Mouse (Mus musculus): Measurements from ENCODE around the gene Atp10b. TPM values are rescaled to one million over a fixed set of nuclear protein-coding genes. Genes with fewer than 3 reads are reported as not detected.

Gene Atp10b
- polyA plus RNA-seq, 1 experiment from 2014 or later = not detected

DNA sequence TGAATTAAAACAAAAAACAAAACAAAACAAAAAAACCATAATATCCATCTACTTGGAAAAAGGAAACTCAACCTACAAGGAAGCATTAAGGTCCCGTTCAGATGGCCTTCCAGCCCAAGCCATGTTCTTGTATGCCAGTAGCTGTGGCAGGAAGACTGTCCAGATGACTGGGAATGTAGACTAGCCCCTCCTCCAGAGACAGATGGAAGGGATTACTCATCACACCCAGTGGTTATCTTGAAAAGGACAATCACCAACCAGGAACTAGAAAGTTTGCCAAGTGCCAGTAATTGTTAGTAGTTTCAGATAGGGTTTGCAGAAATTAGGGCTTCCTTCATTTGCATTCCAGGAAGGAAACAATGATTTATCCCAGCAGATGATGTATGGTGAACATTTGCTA is 33.1 kb downstream of the Atp10b start:
- Histone ChIP-seq H3K4me3 (ENCODE audit: low read depth, low read length) (no peak overlapping the region), H3K4me2 (no peak overlapping the region), H3K9ac (ENCODE audit: low read depth, low read length) (no peak overlapping the region), H3K27ac (ENCODE audit: low read depth, low read length) (no peak overlapping the region), H3K27me3 (ENCODE audit: control insufficient read depth, insufficient read depth, low read length) (no peaks in the 10 kb centered on the region), H3K9me3 (replicated peaks; ENCODE audit: control insufficient read depth, low read length) (no peaks in the 10 kb centered on the region), H3K36me3 (ENCODE audit: control insufficient read depth, insufficient read depth, low read length) (no peaks in the 10 kb centered on the region), H3K4me1 (ENCODE audit: control insufficient read depth, insufficient read depth, low read length) (no peaks in the 10 kb centered on the region; the same call in 1 of the 2 replicates)
- no peak for ATAC-seq (replicated peaks; ENCODE audit: insufficient number of reproducible peaks, low FRiP score, low TSS enrichment)
- WGBS (ENCODE audit: insufficient replicate concordance) = 44% methylated on average over 1 of the region's 1 CpGs

- no peak for ATAC-seq (replicated peaks; ENCODE audit: insufficient number of reproducible peaks, low FRiP score, low TSS enrichment)
- Histone ChIP-seq H3K27ac (ENCODE audit: low read depth, low read length) (no peak overlapping the region), H3K9ac (ENCODE audit: low read depth, low read length) (no peak overlapping the region), H3K9me3 (replicated peaks; ENCODE audit: control insufficient read depth, low read length) (no peaks in the 10 kb centered on the region), H3K4me1 (ENCODE audit: control insufficient read depth, insufficient read depth, low read length) (no peaks in the 10 kb centered on the region; the same call in 1 of the 2 replicates), H3K36me3 (ENCODE audit: control insufficient read depth, insufficient read depth, low read length) (no peaks in the 10 kb centered on the region), H3K4me2 (no peak overlapping the region), H3K27me3 (ENCODE audit: control insufficient read depth, insufficient read depth, low read length) (no peaks in the 10 kb centered on the region), H3K4me3 (ENCODE audit: low read depth, low read length) (no peak overlapping the region)
- WGBS (ENCODE audit: insufficient replicate concordance) = 70% methylated on average over 4 of the region's 4 CpGs
These were observed 33.8 kb downstream of the Atp10b start for GRCm38 (mm10) chr11:43183457-43183856.

- no peak for ATAC-seq (replicated peaks; ENCODE audit: insufficient number of reproducible peaks, low FRiP score, low TSS enrichment)
- no peaks in the 10 kb centered on the region for H3K9me3 ChIP-seq (replicated peaks; ENCODE audit: control insufficient read depth, low read length)
- H3K27ac ChIP-seq (ENCODE audit: low read depth, low read length) = no peak overlapping the region
- H3K9ac ChIP-seq (ENCODE audit: low read depth, low read length) = no peak overlapping the region
- H3K4me2 ChIP-seq = no peak overlapping the region
- H3K36me3 ChIP-seq (ENCODE audit: control insufficient read depth, insufficient read depth, low read length) = no peaks in the 10 kb centered on the region
- no peak overlapping the region for H3K4me3 ChIP-seq (ENCODE audit: low read depth, low read length)
- H3K27me3 ChIP-seq (ENCODE audit: control insufficient read depth, insufficient read depth, low read length) = no peaks in the 10 kb centered on the region
- WGBS (ENCODE audit: insufficient replicate concordance) = 56% methylated on average over 6 of the region's 6 CpGs
- H3K4me1 ChIP-seq (ENCODE audit: control insufficient read depth, insufficient read depth, low read length) = no peaks in the 10 kb centered on the region; the same call in 1 of the 2 replicates
These were observed 36.6 kb downstream of the Atp10b start for GRCm38 (mm10) chr11:43186291-43186690.

DNA sequence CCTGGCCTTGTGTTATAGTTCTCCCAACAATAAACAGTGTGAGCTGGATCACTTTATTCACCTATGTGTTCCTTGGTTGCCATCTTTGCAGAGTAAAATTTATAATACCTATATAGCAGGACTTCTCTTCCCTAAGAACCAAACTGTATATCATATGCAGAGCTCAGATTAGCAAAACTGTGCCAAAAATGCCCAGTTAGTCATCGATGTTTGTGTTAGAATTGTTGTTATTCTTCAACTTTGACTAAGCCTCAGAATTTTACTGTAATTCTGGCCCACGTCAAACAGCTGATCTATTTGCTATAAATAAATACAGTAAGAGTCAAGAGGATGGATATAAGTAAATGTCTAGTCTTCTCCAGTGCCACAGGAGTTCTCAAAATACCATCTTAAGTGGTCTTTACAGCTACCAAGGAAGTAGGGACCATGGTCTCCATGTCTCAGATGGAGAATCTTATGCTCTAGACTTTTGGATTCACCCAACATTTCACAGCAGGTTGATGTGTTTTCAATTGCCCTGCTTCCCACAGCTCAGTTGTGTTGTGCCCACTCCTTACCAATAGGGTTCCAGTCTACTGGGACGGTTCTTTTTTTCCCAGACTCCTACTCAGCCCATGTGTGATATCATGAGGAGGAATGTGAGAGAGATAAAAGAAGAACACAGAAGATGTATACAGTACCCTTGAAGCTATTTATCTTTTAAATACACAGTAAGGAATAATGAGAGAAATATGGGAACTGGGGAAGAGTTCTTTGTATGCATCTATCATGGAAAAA is 40.3 kb downstream of the Atp10b start:
- Histone ChIP-seq H3K27ac (ENCODE audit: low read depth, low read length) (no peak overlapping the region), H3K36me3 (ENCODE audit: control insufficient read depth, insufficient read depth, low read length) (no peaks in the 10 kb centered on the region), H3K9ac (ENCODE audit: low read depth, low read length) (no peak overlapping the region), H3K27me3 (ENCODE audit: control insufficient read depth, insufficient read depth, low read length) (no peaks in the 10 kb centered on the region), H3K4me3 (ENCODE audit: low read depth, low read length) (no peak overlapping the region), H3K9me3 (replicated peaks; ENCODE audit: control insufficient read depth, low read length) (no peaks in the 10 kb centered on the region), H3K4me2 (no peak overlapping the region), H3K4me1 (ENCODE audit: control insufficient read depth, insufficient read depth, low read length) (no peaks in the 10 kb centered on the region; the same call in 1 of the 2 replicates)
- ATAC-seq (replicated peaks; ENCODE audit: insufficient number of reproducible peaks, low FRiP score, low TSS enrichment) = no peak
- 76% methylated on average over 3 of the region's 3 CpGs for WGBS (ENCODE audit: insufficient replicate concordance)

DNA sequence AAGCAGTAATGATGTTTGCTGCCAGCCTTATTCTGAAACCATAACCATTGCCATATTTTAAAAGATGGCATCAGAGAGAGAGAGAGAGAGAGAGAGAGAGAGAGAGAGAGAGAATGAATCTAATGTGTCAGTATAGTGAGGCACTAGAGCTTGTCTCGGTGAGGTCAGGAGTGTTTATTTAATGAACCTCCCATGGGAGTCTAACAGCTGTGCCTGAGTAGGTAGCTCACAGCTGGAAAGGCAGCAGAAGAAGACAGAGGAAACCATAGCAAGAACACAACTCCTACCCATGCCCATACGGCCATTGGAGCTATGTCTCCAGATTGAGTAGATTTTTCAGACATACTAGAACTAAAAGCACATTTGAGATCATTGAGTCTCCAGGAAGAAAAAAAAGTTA is 49.1 kb downstream of the Atp10b start:
- H3K4me2 ChIP-seq = no peak overlapping the region
- no peaks in the 10 kb centered on the region for H3K36me3 ChIP-seq (ENCODE audit: control insufficient read depth, insufficient read depth, low read length)
- no peaks in the 10 kb centered on the region for H3K27me3 ChIP-seq (ENCODE audit: control insufficient read depth, insufficient read depth, low read length)
- H3K4me1 ChIP-seq (ENCODE audit: control insufficient read depth, insufficient read depth, low read length) = no peaks in the 10 kb centered on the region
- 63% methylated on average over 2 of the region's 2 CpGs for WGBS (ENCODE audit: insufficient replicate concordance)
- ATAC-seq (replicated peaks; ENCODE audit: insufficient number of reproducible peaks, low FRiP score, low TSS enrichment) = no peak
- H3K27ac ChIP-seq (ENCODE audit: low read depth, low read length) = no peak overlapping the region
- H3K9ac ChIP-seq (ENCODE audit: low read depth, low read length) = no peak overlapping the region
- no peak overlapping the region for H3K4me3 ChIP-seq (ENCODE audit: low read depth, low read length)
- no peaks in the 10 kb centered on the region for H3K9me3 ChIP-seq (replicated peaks; ENCODE audit: control insufficient read depth, low read length)

DNA sequence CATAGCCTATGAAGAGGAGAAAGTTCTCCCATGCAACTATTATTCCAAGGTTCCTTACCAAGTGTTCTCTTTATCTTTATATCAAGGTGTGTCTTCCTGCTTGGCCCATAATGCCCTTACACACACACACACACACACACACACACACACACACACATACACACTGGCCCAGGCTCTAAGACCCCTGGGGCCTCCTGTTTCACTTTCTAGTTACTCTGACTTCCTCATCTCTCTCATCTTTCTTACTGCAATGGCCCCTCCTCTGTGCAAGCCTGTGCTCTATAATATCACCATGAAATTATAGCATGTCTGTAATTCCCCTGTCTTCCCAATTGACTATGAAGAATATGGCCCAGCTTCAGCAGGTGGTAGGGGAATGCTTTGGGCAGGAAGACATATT is 49.7 kb downstream of the Atp10b start:
- no peaks in the 10 kb centered on the region for H3K9me3 ChIP-seq (replicated peaks; ENCODE audit: control insufficient read depth, low read length)
- no peak overlapping the region for H3K27ac ChIP-seq (ENCODE audit: low read depth, low read length)
- H3K4me2 ChIP-seq = no peak overlapping the region
- H3K36me3 ChIP-seq (ENCODE audit: control insufficient read depth, insufficient read depth, low read length) = no peaks in the 10 kb centered on the region
- no peaks in the 10 kb centered on the region for H3K4me1 ChIP-seq (ENCODE audit: control insufficient read depth, insufficient read depth, low read length)
- no peak overlapping the region for H3K4me3 ChIP-seq (ENCODE audit: low read depth, low read length)
- no peak for ATAC-seq (replicated peaks; ENCODE audit: insufficient number of reproducible peaks, low FRiP score, low TSS enrichment)
- no peak overlapping the region for H3K9ac ChIP-seq (ENCODE audit: low read depth, low read length)
- no peaks in the 10 kb centered on the region for H3K27me3 ChIP-seq (ENCODE audit: control insufficient read depth, insufficient read depth, low read length)

DNA sequence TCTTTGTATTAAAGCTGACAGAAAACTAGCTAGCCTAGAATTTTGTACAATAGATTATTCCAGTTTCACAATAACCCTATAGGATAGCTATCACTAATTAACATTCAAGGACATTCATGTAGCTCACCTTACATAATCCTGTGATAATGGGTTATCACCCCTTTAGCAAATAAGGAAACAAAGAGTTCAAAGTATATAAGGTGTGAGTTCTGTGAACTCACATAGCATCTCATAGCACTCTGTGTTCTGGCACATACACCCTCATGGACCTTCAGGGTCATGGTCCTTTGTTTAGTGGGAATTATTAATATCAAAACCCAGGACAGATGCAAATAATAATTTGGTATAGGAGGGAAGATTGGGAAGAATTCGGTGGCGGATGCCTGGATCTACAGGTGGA is 50.4 kb downstream of the Atp10b start:
- no peak overlapping the region for H3K4me2 ChIP-seq
- H3K36me3 ChIP-seq (ENCODE audit: control insufficient read depth, insufficient read depth, low read length) = no peaks in the 10 kb centered on the region
- ATAC-seq (replicated peaks; ENCODE audit: insufficient number of reproducible peaks, low FRiP score, low TSS enrichment) = no peak
- H3K4me3 ChIP-seq (ENCODE audit: low read depth, low read length) = no peak overlapping the region
- H3K9ac ChIP-seq (ENCODE audit: low read depth, low read length) = no peak overlapping the region
- H3K9me3 ChIP-seq (replicated peaks; ENCODE audit: control insufficient read depth, low read length) = no peaks in the 10 kb centered on the region
- WGBS (ENCODE audit: insufficient replicate concordance) = 80% methylated on average over 2 of the region's 2 CpGs
- no peaks in the 10 kb centered on the region for H3K27me3 ChIP-seq (ENCODE audit: control insufficient read depth, insufficient read depth, low read length)
- no peaks in the 10 kb centered on the region for H3K4me1 ChIP-seq (ENCODE audit: control insufficient read depth, insufficient read depth, low read length)
- H3K27ac ChIP-seq (ENCODE audit: low read depth, low read length) = no peak overlapping the region

DNA sequence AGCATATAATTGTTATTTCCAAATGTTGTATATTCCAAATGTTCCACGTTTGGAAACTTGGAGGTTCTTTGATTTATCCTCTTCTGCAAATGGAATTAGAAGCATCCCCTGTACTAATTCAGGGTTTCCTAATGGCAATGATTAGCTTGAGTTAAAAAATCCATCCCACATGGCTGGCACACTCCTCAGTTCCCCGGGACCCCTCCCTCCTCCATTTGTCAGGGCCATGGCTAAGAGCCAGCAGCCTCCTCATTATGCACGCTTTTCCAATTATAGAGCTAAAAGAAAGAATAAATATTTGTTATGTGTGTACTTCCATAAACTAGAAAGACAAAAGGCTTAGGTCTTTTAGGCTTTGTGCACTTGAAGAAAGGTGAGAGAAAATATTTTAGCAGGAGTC is 53.9 kb downstream of the Atp10b start:
- H3K36me3 ChIP-seq (ENCODE audit: control insufficient read depth, insufficient read depth, low read length) = no peaks in the 10 kb centered on the region
- H3K27ac ChIP-seq (ENCODE audit: low read depth, low read length) = no peak overlapping the region
- H3K4me1 ChIP-seq (ENCODE audit: control insufficient read depth, insufficient read depth, low read length) = no peaks in the 10 kb centered on the region
- no peaks in the 10 kb centered on the region for H3K27me3 ChIP-seq (ENCODE audit: control insufficient read depth, insufficient read depth, low read length)
- WGBS (ENCODE audit: insufficient replicate concordance) = 73% methylated on average over 3 of the region's 3 CpGs
- H3K9ac ChIP-seq (ENCODE audit: low read depth, low read length) = no peak overlapping the region
- H3K4me2 ChIP-seq = no peak overlapping the region
- ATAC-seq (replicated peaks; ENCODE audit: insufficient number of reproducible peaks, low FRiP score, low TSS enrichment) = no peak
- H3K4me3 ChIP-seq (ENCODE audit: low read depth, low read length) = no peak overlapping the region
- H3K9me3 ChIP-seq (replicated peaks; ENCODE audit: control insufficient read depth, low read length) = no peaks in the 10 kb centered on the region

- Histone ChIP-seq H3K4me1 (ENCODE audit: control insufficient read depth, insufficient read depth, low read length) (no peaks in the 10 kb centered on the region), H3K4me3 (ENCODE audit: low read depth, low read length) (no peak overlapping the region), H3K9ac (ENCODE audit: low read depth, low read length) (no peak overlapping the region), H3K27ac (ENCODE audit: low read depth, low read length) (no peak overlapping the region), H3K36me3 (ENCODE audit: control insufficient read depth, insufficient read depth, low read length) (no peaks in the 10 kb centered on the region), H3K27me3 (ENCODE audit: control insufficient read depth, insufficient read depth, low read length) (no peaks in the 10 kb centered on the region), H3K4me2 (no peak overlapping the region), H3K9me3 (replicated peaks; ENCODE audit: control insufficient read depth, low read length) (no peaks in the 10 kb centered on the region)
- ATAC-seq (replicated peaks; ENCODE audit: insufficient number of reproducible peaks, low FRiP score, low TSS enrichment) = no peak
- whole genome bisulfite sequencing (ENCODE audit: insufficient replicate concordance) = 28% methylated on average over 1 of the region's 1 CpGs
These were observed 63.5 kb downstream of the Atp10b start for GRCm38 (mm10) chr11:43213134-43213533.

All from heart, embryonic 11.5 days (tissue).